Mouse (Mus musculus): Measurements from ENCODE around the gene AI464131.

The AI464131 gene

DNA sequence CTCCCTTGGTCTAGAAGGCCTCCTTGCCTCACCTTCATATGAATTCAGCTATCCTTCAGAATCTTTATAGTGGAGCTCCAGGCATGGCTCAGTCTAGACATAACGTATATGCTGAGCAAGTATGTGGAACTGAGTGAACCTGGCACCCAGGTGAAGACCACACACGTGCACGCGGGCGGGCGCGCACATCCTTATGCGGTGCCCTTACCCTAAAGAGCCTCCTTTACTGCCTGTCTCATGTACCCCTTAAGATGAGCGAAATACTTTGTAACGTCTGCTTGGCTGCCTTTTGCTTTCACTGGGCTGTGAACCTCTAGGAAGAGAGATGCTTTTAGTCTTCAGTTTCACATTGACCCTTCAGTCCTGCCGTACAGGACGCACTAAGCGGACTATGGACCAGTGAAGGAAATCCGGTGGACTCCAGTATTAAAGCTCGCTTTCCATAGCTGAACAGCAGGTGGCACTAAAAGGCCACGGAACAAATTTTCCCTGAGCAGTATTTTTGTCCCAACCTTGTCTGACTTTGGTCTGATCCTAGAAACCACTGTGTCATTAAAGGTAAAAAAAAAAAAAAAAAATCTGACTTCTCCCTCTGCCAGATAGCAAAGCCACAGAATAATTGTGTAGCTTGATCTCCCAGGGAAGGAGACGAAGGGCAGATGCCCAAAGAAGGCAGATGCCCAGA is 34.3 kb downstream of the AI464131 start:
- peak; percentile 62 for DNase-seq

DNA sequence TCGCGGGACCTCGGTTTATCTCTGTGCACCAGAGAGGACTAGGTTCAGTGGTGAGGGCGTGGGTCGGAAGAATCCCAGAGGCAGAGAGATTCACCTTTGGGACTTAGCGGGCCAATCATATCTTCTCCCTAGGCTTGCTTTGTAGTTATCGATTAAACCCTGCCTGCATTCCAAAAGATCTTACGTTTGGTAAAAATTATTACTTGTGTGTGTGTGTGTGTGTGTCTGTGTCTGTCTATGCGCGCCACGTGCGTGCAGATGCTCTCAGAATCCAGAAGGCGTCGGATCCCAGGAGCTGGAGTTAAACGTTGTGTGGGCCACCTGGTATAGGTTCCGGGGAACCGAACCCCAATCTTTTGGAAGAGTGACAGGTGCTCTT is 37.6 kb downstream of the AI464131 start:
- DNase-seq, result no peak

DNA sequence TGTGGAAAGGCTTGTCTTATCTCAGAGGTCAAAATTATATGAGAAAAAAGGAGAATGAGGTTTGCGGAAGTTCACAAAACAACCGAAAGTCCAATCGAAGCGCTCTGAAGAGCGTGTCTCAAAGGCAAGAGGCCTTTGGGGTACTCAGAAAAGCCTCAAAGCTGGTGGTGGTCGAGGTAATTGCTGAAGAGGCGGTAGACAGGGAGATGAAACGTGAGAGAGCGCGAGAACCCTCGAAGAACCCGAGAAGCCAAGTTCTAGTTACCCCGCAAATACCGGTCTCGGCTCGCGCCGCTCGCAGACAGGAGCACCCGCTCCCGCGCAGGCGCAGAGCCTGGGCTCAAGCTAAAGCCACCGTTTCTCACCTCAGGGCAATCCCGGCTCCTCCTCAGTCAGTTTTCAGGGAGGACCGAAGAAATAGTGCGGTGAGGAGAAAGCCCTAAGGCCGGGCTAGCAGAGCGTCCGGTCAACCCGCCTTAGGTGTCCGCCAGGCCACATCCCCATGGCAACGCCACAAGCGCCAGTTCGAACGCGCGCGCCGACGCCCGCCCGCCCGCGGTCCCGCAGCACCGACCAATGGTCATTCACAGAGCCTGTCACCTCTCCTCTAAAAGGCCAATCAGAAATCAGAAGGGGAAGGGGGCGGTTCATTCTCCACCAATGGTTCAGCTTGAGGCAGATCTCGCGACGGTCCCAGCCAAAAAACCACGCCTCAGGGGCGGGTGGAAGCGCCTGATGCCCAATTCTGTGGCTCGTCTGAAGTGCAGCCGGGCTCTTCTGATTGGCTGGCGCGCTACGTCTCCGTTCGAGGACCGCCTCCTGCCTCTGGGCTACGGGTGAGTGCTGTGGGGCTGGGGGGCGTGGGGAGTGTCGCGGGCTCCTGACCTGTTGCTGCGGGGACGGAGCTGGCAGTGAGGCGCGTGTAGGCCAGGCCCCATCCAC is 38.3 kb downstream of the AI464131 start, which contains the start of the genes Kif24 and Nudt2:
Gene Kif24, minus strand, starts transcription at position 543 of the 942 bp plus-strand sequence.
Gene Nudt2, plus strand, starts transcription at position 807 of the 942 bp plus-strand sequence.
- DNase-seq, result peak; percentile 99

DNA sequence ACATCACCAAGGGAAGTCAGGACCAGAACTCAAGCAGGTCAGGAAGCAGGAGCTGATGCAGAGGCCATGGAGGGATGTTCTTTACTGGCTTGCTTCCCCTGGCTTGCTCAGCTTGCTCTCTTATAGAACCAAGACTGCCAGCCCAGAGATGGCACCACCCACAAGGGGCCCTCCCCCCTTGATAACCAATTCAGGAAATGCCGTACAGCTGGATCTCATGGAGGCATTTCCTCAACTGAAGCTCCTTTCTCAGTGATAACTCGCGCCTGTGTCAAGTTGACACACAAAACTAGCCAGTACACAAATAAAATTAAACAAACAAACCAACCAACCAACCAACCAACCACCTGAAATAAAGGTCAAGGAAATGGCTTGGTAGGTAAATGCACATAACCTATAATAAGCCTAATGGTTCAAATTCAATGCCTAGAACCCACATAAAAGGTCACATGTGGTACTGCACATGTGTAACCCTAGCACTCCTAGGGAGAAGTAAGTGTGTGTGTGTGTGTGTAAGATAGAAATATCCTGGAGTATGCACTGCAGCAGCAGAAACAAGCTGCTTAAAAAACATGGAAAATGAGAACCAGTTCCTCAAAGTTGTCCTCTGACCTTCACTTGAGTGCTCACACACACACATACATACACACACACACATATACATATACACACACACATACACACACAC is 39.7 kb downstream of the AI464131 start:
- peak; percentile 12 for DNase-seq

DNA sequence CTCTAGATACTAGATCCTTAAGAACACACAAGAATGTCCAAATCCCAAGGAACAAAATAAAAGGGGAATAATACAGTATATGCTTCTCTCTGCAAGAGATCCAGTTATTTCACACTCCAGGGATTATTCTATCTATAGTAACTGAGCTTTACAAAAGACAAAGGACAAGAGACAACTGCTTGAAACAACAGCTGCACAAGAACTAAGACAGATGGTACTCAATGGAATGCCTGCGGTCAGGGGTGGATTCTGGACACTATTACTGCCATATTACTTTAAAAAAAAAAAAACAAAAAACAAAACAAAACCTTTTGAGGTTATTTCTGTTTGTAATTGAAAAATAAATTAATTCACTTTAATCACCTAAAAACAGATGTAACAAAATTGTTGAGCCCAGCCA is 42.2 kb downstream of the AI464131 start:
- DNase-seq, result no peak

DNA sequence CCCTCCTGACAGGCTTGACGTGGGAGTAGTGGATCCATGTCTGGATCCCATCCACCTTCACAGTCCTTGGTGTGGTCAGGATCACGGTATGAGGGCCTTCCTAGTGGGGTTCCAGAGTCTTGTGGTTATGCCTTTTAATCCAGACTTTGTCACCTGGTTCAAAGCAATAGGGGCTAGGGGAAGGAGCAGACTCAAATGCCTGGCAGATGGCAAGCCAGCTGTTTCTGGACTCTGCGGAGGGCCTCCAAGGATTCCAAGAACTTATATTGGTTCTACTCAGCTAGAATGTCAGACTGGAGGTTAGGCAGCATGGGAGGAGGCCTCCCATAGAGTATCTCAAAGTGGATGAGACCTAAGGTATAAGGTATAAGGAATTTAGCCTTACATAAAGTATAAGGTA is 55.3 kb downstream of the AI464131 start:
- DNase-seq, result no peak
